Mouse (Mus musculus) erythroblast, embryonic 14.5 days (primary cell): ENCODE measurements around the gene Anxa6.

ENCODE experiments used
- GATA1 ChIP-seq: IDR thresholded peaks from 2 replicates; pipeline ENCODE4 v1.6.1; 2012; ENCODE audit warnings: low read length, inconsistent platforms, mixed read lengths
- TAL1 ChIP-seq: IDR thresholded peaks from 3 replicates; pipeline ENCODE4 v1.6.1; 2012; ENCODE audit warnings: low read length, inconsistent platforms, mixed read lengths

- no peak for TF ChIP-seq TAL1
- no peak for TF ChIP-seq GATA1
Measured at GRCm38 (mm10) chr11:54989920-54990319, 43.3 kb downstream of the Anxa6 start.
